Mouse (Mus musculus) midbrain, embryonic 14.5 days (tissue): ENCODE results near the gene Tlr5. TPM values are rescaled to one million over a fixed set of nuclear protein-coding genes. Genes with fewer than 3 reads are reported as not detected.
A peak's percentile ranks its signal among the peaks of the same experiment; 100 is the strongest.

Source experiments
- ATAC-seq: fragments of 200-750 bp; cut with Nextera tagmentation; 2 replicates; pipeline ENCODE4 v1.8.0; 2017; ENCODE audit warnings: moderate number of reproducible peaks, moderate library complexity; ENCODE audit not compliant: low FRiP score, low TSS enrichment
- DNase-seq: peaks from one replicate; pipeline ENCODE4 v3.0.0-alpha.2; 2015
- H3K27ac ChIP-seq: fragments of 300-500 bp; sonication (generic); replicated peaks from 2 replicates; pipeline ENCODE4 v1.5.1; 2014; ENCODE audit warnings: mild to moderate bottlenecking, low read depth, low read length, moderate library complexity
- H3K27me3 ChIP-seq: fragments of 300-500 bp; sonication (generic); 2 replicates; pipeline ENCODE4 v1.6.1; 2014; ENCODE audit warnings: low read length, control low read depth, mixed read lengths; ENCODE audit not compliant: control insufficient read depth, insufficient read depth
- H3K36me3 ChIP-seq: fragments of 300-500 bp; sonication (generic); 2 replicates; pipeline ENCODE4 v1.6.1; 2014; ENCODE audit warnings: low read length, control low read depth; ENCODE audit not compliant: control insufficient read depth, insufficient read depth
- H3K4me1 ChIP-seq: fragments of 300-500 bp; sonication (generic); 2 replicates; pipeline ENCODE4 v1.6.1; 2014; ENCODE audit warnings: mild to moderate bottlenecking, antibody characterized with exemption, low read length, control low read depth; ENCODE audit not compliant: control insufficient read depth, insufficient read depth
- H3K4me2 ChIP-seq: fragments of 300-500 bp; sonication (generic); 2 replicates; pipeline ENCODE4 v1.6.1; 2014; ENCODE audit warnings: mild to moderate bottlenecking, low read length, moderate library complexity
- H3K4me3 ChIP-seq: fragments of 300-500 bp; sonication (generic); replicated peaks from 2 replicates; pipeline ENCODE4 v1.5.1; 2014; ENCODE audit warnings: low read depth, low read length
- H3K9ac ChIP-seq: fragments of 300-500 bp; sonication (generic); replicated peaks from 2 replicates; pipeline ENCODE4 v1.6.1; 2014; ENCODE audit warnings: mild to moderate bottlenecking, low read length, moderate library complexity
- H3K9me3 ChIP-seq: fragments of 300-500 bp; sonication (generic); 2 replicates; pipeline ENCODE4 v1.6.1; 2016; ENCODE audit warnings: low read length, control low read depth, mixed read lengths; ENCODE audit not compliant: control insufficient read depth
- WGBS: fragments of 180-500 bp; shearing (Covaris S2); extraction: QIAGEN DNeasy Blood & Tissue Kit; methylation state at CpG from one replicate; pipeline ENCODE4 v1.1.7; 2014; 5-methylcytosine and 5-hydroxymethylcytosine counted together
- polyA plus RNA-seq: library from polyadenylated mRNA; unstranded; fragments of >200 nt; fragmentation: Nextera tagmentation; extraction: Ambion mirVana; gene quantifications from 2 replicates; pipeline ENCODE4 v1.2.1, GENCODE M21; 2014

The Tlr5 gene
- polyA plus RNA-seq, 1 experiment from 2014 or later = 0.25 TPM

GRCm38 (mm10) chr1:182944638-182945037 is 9.9 kb upstream of the Tlr5 start:
- no peak for ATAC-seq
- no peak overlapping the region for H3K9ac ChIP-seq
- 83% methylated on average over 5 of the region's 5 CpGs for WGBS

DNA sequence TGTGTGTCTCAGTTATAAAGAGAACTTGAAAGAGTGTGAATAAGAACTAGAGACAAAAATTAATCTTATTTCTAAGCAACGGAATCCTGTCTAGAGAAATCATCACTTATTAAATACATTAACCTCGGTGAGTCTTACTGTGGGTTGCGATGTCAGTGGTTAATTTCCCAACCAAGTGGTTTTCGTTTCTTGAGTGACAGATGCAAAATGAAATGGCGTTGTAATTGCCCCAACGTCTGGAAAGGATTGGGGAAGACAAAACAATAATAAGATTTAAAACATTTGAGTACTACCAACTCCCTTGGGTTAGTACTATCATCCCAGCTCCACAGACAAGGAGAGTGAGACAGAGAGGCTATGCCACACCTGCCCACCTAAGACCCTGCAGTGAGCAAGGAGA is 9.0 kb upstream of the Tlr5 start:
- Histone ChIP-seq H3K27me3 (no peaks in the 10 kb centered on the region), H3K36me3 (no peaks in the 10 kb centered on the region), H3K4me3 (no peak overlapping the region), H3K9me3 (no peaks in the 10 kb centered on the region), H3K9ac (no peak overlapping the region), H3K4me2 (no peak overlapping the region), H3K4me1 (peaks cover 10% of the 10 kb centered on the region; the same call in 1 of the 2 replicates), H3K27ac (no peak overlapping the region)
- 80% methylated on average over 6 of the region's 6 CpGs for WGBS
- ATAC-seq (no peak), DNase-seq (no peak)

More at GRCm38 (mm10) chr1:182944638-182945037, 9.9 kb upstream of the Tlr5 start:
- no peak for DNase-seq
- H3K4me3 ChIP-seq = no peak overlapping the region
- H3K4me2 ChIP-seq = no peak overlapping the region
- H3K9me3 ChIP-seq = no peaks in the 10 kb centered on the region
- H3K27me3 ChIP-seq = no peaks in the 10 kb centered on the region
- no peak overlapping the region for H3K27ac ChIP-seq
- H3K36me3 ChIP-seq = no peaks in the 10 kb centered on the region
- peaks cover 10% of the 10 kb centered on the region; the same call in 1 of the 2 replicates for H3K4me1 ChIP-seq

DNA sequence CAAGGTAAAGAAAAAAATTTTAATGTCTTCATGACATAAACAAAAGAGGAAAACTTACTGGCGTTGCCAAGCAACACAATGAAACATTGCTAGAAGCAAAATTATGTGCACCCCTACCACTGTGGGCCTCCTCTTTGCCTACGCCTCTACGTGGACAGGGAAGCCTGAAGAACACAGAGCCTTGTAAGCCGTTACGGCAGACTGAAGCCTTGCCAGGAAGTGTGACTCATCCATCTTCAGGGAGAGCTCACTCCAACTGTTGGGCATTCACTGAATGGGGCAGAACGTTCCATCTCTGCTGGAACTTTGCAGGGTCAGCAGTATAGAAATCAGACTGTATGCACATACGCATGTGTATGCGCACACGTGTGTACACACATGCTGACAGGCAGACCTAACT is 3.3 kb upstream of the Tlr5 start:
- WGBS = 83% methylated on average over 9 of the region's 9 CpGs

DNA sequence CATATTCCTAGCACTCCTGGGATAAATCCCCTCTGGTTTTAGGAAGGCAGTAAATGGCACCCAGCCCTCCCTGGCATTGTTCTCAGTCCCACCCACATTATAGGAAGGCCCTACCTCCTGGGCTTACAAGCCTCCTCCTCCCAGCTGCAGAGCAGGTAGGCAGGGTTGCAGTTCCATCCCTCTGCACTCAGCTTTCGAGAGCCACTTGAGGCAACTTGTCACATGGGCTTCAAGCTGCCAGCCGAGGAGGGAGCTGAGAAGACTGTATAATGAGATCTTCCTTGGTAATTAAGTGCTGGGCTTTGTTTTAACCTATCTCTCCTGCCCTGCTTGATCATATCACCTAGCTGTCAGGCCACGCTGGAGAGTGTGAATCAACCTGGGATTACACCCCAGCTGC is 1.4 kb upstream of the Tlr5 start:
- no peak overlapping the region for H3K9ac ChIP-seq
- ATAC-seq = peak; percentile 40; the same call in 1 of the 2 replicates
- H3K4me2 ChIP-seq = no peak overlapping the region
- no peaks in the 10 kb centered on the region for H3K27me3 ChIP-seq
- H3K9me3 ChIP-seq = no peaks in the 10 kb centered on the region
- peak overlapping the region; percentile 43; the same call in 1 of the 2 replicates for H3K27ac ChIP-seq
- WGBS = 10% methylated on average over 3 of the region's 3 CpGs
- peaks cover 22% of the 10 kb centered on the region; the same call in 1 of the 2 replicates for H3K4me1 ChIP-seq
- DNase-seq = peak; percentile 61
- no peak overlapping the region for H3K4me3 ChIP-seq
- H3K36me3 ChIP-seq = no peaks in the 10 kb centered on the region

More for the DNA sequence above, 3.3 kb upstream of the Tlr5 start:
- ATAC-seq = no peak
- Histone ChIP-seq H3K27ac (no peak overlapping the region), H3K36me3 (no peaks in the 10 kb centered on the region), H3K4me1 (peaks cover 22% of the 10 kb centered on the region; the same call in 1 of the 2 replicates), H3K9me3 (no peaks in the 10 kb centered on the region), H3K4me2 (no peak overlapping the region), H3K4me3 (no peak overlapping the region), H3K9ac (no peak overlapping the region), H3K27me3 (no peaks in the 10 kb centered on the region)
- no peak for DNase-seq

- no peak overlapping the region for H3K4me2 ChIP-seq
- peaks cover 25% of the 10 kb centered on the region; the same call in 1 of the 2 replicates for H3K4me1 ChIP-seq
- no peaks in the 10 kb centered on the region for H3K36me3 ChIP-seq
- DNase-seq = no peak
- no peaks in the 10 kb centered on the region for H3K27me3 ChIP-seq
- H3K9me3 ChIP-seq = no peaks in the 10 kb centered on the region
- no peak overlapping the region for H3K9ac ChIP-seq
- WGBS = 69% methylated on average over 4 of the region's 4 CpGs
- H3K4me3 ChIP-seq = no peak overlapping the region
- no peak for ATAC-seq
- H3K27ac ChIP-seq = peak overlapping the region; percentile 43; the same call in 1 of the 2 replicates
These were observed 921 bp upstream of the Tlr5 start for GRCm38 (mm10) chr1:182953667-182954066.

GRCm38 (mm10) chr1:182955047-182955620 is 546 bp downstream of the Tlr5 start:
- Histone ChIP-seq H3K4me1 (peaks cover 38% of the 10 kb centered on the region), H3K9ac (peak overlapping the region; percentile 25; the same call in 1 of the 2 replicates), H3K27ac (no peak overlapping the region), H3K36me3 (no peaks in the 10 kb centered on the region), H3K27me3 (no peaks in the 10 kb centered on the region), H3K4me2 (peak overlapping the region; percentile 47), H3K4me3 (peak overlapping the region; percentile 18), H3K9me3 (no peaks in the 10 kb centered on the region)
- no peak for DNase-seq
- no peak for ATAC-seq
- 24% methylated on average over 15 of the region's 15 CpGs for WGBS

- Histone ChIP-seq H3K9ac (no peak overlapping the region), H3K27ac (no peak overlapping the region), H3K4me3 (no peak overlapping the region), H3K9me3 (no peaks in the 10 kb centered on the region), H3K4me1 (peaks cover 41% of the 10 kb centered on the region), H3K4me2 (no peak overlapping the region), H3K36me3 (no peaks in the 10 kb centered on the region), H3K27me3 (no peaks in the 10 kb centered on the region)
- 62% methylated on average over 12 of the region's 12 CpGs for WGBS
- DNase-seq (no peak), ATAC-seq (no peak)
These were observed 1.8 kb downstream of the Tlr5 start for GRCm38 (mm10) chr1:182956186-182956960.

GRCm38 (mm10) chr1:182957001-182957757 is 2.6 kb downstream of the Tlr5 start:
- no peak overlapping the region for H3K27ac ChIP-seq
- H3K27me3 ChIP-seq = no peaks in the 10 kb centered on the region
- H3K4me3 ChIP-seq = no peak overlapping the region
- DNase-seq (no peak), ATAC-seq (no peak)
- H3K9ac ChIP-seq = no peak overlapping the region
- H3K9me3 ChIP-seq = no peaks in the 10 kb centered on the region
- 89% methylated on average over 16 of the region's 16 CpGs for WGBS
- H3K4me1 ChIP-seq = peaks cover 41% of the 10 kb centered on the region
- no peaks in the 10 kb centered on the region for H3K36me3 ChIP-seq
- no peak overlapping the region for H3K4me2 ChIP-seq
